Mouse (Mus musculus) E14TG2a.4 (cell line): ENCODE measurements at regions not wholly inside any gene's neighbourhood (a gene's known extent, or its start where the extent isn't known, plus 50 kb on each side); places are given as distances from the start of the nearest gene placed in this dataset.

ENCODE experiments used
- H3K27me3 ChIP-seq: 2 replicates; pipeline ENCODE4 v1.6.1; 2014; ENCODE audit warnings: low read length, control low read depth; ENCODE audit not compliant: insufficient read depth
- H3K36me3 ChIP-seq: 2 replicates; pipeline ENCODE4 v1.6.1; 2014; ENCODE audit warnings: low read length, control low read depth; ENCODE audit not compliant: insufficient read depth
- H3K4me1 ChIP-seq: replicated peaks from 2 replicates; pipeline ENCODE4 v1.6.1; 2014; ENCODE audit warnings: low read depth, low read length, control low read depth
- H3K4me3 ChIP-seq: replicated peaks from 2 replicates; pipeline ENCODE4 v1.5.1; 2014; ENCODE audit warnings: mild to moderate bottlenecking, low read length
- H3K9me3 ChIP-seq: 2 replicates; pipeline ENCODE4 v1.6.1; 2014; ENCODE audit warnings: low read length, control low read depth
- CTCF ChIP-seq: conservative IDR thresholded peaks from 2 replicates; pipeline ENCODE4 v1.5.1; 2014; ENCODE audit warnings: low read length
- NANOG ChIP-seq: IDR thresholded peaks from 2 replicates; pipeline ENCODE4 v1.6.1; 2014; ENCODE audit warnings: borderline replicate concordance, low read length, mixed read lengths
- POU5F1 ChIP-seq: IDR thresholded peaks from 2 replicates; pipeline ENCODE4 v1.6.1; 2014; ENCODE audit warnings: low read length, borderline replicate concordance

DNA sequence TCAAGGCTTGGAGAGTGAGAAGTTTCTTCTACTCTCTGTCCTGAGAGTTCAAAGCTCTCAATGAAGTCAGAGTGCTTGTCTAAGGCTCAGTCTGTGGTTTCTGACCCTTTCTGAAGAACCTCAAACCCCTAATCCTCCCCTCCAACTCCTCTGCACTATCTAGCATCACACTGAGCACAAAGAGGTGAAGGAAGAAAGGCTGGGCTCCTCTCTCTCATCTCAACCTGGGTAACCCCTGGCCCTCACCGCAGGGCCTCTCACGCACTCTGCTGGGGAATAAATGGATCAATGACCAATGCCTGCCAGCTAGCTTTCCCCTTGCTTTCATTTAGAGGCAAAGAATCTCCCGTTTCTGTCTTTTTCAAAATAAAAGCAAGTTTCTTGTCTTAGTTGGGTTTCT is 150.8 kb downstream of the Dad1 start:
- Histone ChIP-seq H3K4me3 (no peak overlapping the region), H3K4me1 (peaks cover 9% of the 10 kb centered on the region), H3K36me3 (no peaks in the 10 kb centered on the region), H3K27me3 (0 out of 2 replicates have a peak, but pooled peaks cover 8% of the 10 kb centered on the region), H3K9me3 (no peaks in the 10 kb centered on the region)
- no peak for TF ChIP-seq CTCF
- no peak for TF ChIP-seq POU5F1
- no peak for TF ChIP-seq NANOG

- Histone ChIP-seq H3K4me1 (peaks cover 6% of the 10 kb centered on the region; the same call in 1 of the 2 replicates), H3K4me3 (no peak overlapping the region), H3K9me3 (no peaks in the 10 kb centered on the region), H3K27me3 (0 out of 2 replicates have a peak, but pooled peaks cover 8% of the 10 kb centered on the region), H3K36me3 (no peaks in the 10 kb centered on the region)
- no peak for TF ChIP-seq CTCF
- no peak for TF ChIP-seq NANOG
- no peak for TF ChIP-seq POU5F1
Observed at GRCm38 (mm10) chr14:54101775-54102174, 152.1 kb downstream of the Dad1 start.

DNA sequence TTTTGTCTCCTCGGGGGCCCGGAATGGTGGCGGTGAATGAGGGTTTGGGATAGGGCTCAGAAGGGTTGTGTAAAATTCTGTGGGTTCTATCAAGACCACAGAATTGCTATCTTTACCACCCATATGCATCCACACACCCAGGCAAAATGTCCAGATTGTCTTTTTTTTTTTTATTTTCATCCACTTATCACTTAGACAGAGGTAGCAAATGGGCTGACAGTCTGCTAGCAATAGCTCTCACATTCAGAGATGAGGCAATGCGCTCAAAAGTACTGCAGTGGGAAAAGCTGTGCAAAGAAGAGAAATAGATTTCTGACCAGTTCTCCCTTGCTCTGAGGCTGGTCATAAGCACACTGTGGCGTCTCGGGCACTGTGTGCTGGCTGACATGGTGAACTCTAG is 154.5 kb downstream of the Dad1 start:
- TF ChIP-seq CTCF (no peak), POU5F1 (no peak), NANOG (no peak)
- Histone ChIP-seq H3K36me3 (no peaks in the 10 kb centered on the region), H3K4me1 (peaks cover 6% of the 10 kb centered on the region; the same call in 1 of the 2 replicates), H3K27me3 (0 out of 2 replicates have a peak, but pooled peaks cover 8% of the 10 kb centered on the region), H3K9me3 (no peaks in the 10 kb centered on the region), H3K4me3 (no peak overlapping the region)

DNA sequence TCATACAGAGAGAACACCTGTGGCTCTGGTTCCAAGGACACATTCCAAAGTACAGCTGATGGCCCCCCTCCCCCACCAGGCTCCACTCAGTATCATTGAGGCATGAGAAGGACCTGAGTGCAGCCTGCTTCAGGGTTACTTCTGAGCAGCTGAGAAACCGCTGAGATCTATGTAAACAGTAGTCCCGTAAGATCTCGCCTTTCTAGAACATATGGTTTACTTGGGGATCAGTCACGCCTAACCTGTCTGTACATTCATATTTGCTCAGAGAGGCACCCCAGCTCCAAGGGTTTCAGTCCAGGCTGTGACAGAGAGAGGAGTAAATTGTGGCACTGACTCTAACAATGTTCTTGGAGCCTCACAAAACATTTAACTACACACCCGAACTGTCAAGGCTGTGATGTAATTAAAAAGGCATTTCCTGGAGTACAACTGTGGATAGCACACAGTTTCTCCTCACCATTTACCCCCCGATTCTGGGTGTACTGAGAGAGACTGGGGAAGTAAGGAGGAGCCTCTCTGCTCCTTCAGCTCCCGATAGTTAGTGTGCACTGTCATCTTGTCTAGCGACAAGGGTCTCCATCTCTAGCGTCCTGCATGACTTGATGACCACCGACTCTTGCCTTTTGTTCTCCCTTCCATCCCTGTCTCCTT is 155.7 kb downstream of the Dad1 start:
- Histone ChIP-seq H3K27me3 (0 out of 2 replicates have a peak, but pooled peaks cover 8% of the 10 kb centered on the region), H3K4me1 (peaks cover 6% of the 10 kb centered on the region; the same call in 1 of the 2 replicates), H3K36me3 (no peaks in the 10 kb centered on the region), H3K9me3 (no peaks in the 10 kb centered on the region), H3K4me3 (no peak overlapping the region)
- TF ChIP-seq NANOG (no peak), POU5F1 (no peak), CTCF (no peak)

DNA sequence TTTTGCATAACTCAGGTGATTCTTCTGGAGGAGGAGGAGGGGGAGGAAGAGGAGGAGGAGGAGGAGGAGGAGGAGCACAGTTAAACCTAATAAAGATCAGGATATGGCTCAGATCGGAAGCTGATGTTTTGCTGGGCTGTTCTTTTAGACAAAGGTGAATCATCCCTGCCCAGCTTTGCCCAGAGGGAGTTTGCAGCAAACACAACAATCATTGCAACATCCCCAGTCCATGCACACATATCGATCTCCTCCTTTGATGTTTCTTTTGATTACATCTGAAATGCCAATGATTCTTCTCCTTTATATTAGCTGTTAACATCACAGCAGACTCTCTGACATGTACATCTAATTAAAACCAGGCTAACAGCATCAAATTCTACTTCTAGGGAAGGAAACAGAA is 156.9 kb downstream of the Dad1 start:
- Histone ChIP-seq H3K9me3 (no peaks in the 10 kb centered on the region), H3K4me1 (peaks cover 6% of the 10 kb centered on the region; the same call in 1 of the 2 replicates), H3K27me3 (0 out of 2 replicates have a peak, but pooled peaks cover 8% of the 10 kb centered on the region), H3K36me3 (no peaks in the 10 kb centered on the region), H3K4me3 (no peak overlapping the region)
- TF ChIP-seq CTCF (no peak), NANOG (no peak), POU5F1 (no peak)

GRCm38 (mm10) chr14:54092444-54092843 is 161.5 kb downstream of the Dad1 start:
- H3K27me3 ChIP-seq = no peaks in the 10 kb centered on the region
- H3K9me3 ChIP-seq = no peaks in the 10 kb centered on the region
- H3K36me3 ChIP-seq = no peaks in the 10 kb centered on the region
- 0 out of 2 replicates have a peak, but pooled peaks cover under 1% of the 10 kb centered on the region for H3K4me1 ChIP-seq
- TF ChIP-seq POU5F1 (no peak), CTCF (peak; percentile 56)
- H3K4me3 ChIP-seq = no peak overlapping the region

DNA sequence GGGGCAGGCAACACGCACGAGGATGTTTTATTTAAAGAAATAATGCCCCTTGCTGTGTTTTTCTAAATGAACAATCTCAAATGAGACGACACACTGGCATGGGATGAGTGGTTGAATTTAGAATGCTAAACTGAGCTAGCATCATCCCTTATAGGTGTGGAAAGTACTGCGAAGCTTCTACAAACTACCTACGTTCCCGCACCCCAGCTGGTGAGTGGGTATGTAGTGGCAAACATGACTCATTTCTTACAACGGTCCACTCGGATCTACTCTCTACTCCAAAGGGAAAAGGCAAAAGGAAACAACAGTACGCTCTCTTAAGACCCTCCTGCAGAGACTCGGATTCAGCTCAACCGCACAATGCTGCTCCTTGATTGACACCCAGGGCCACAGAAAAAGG is 167.2 kb downstream of the Dad1 start:
- TF ChIP-seq POU5F1 = no peak
- TF ChIP-seq CTCF = no peak
- TF ChIP-seq NANOG = no peak
- Histone ChIP-seq H3K4me1 (no peaks in the 10 kb centered on the region), H3K9me3 (no peaks in the 10 kb centered on the region), H3K4me3 (no peak overlapping the region), H3K27me3 (no peaks in the 10 kb centered on the region), H3K36me3 (no peaks in the 10 kb centered on the region)

GRCm38 (mm10) chr14:54074659-54075058 is 179.2 kb downstream of the Dad1 start:
- Histone ChIP-seq H3K9me3 (no peaks in the 10 kb centered on the region), H3K4me1 (no peaks in the 10 kb centered on the region), H3K27me3 (no peaks in the 10 kb centered on the region), H3K36me3 (no peaks in the 10 kb centered on the region), H3K4me3 (no peak overlapping the region)
- TF ChIP-seq POU5F1 = no peak
- no peak for TF ChIP-seq CTCF
- no peak for TF ChIP-seq NANOG

DNA sequence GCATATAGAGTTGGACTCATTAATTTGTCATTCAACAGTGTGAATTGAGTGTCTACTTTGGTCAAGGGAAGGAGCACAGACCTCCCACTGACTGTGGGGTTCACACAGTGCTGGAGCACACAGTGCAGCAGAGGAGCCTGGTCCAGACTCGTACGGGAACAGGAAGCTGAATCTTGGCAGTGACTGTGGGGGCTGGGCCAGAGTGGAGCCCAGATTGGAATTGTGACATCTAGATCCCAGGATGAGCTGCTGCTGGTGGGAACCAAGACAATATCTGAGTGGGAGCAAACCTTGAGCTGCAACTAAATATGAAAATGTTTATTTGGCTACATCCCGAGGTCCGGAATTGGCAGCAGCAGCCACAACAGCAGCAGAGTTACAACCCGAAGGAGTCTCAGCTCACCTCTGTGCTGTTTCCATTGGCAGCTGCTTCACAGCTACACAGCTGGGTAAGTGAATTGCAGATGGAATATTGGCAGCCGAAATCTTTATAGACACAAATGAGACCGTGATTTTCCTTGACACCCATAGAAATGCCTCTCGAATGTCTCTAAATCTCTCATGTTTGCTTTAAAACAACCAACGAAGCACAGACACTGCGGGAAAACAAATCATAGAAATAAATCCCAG is 181.5 kb downstream of the Dad1 start:
- no peak for TF ChIP-seq NANOG
- no peak for TF ChIP-seq CTCF
- TF ChIP-seq POU5F1 = no peak
- no peaks in the 10 kb centered on the region for H3K9me3 ChIP-seq
- H3K4me3 ChIP-seq = no peak overlapping the region
- peaks cover 6% of the 10 kb centered on the region for H3K4me1 ChIP-seq
- H3K36me3 ChIP-seq = no peaks in the 10 kb centered on the region
- no peaks in the 10 kb centered on the region for H3K27me3 ChIP-seq
